Mouse (Mus musculus): ENCODE data around the gene Pdcd7. TPM values are rescaled to one million over a fixed set of nuclear protein-coding genes. Genes with fewer than 3 reads are reported as not detected.

Gene Pdcd7
- total and polyA plus RNA-seq, 2 experiments from 2014 or later: 11.0 to 16.4 TPM

GRCm38 (mm10) chr9:65386373-65387140 is 40.7 kb downstream of the Pdcd7 start:
- H3K4me1 ChIP-seq (ENCODE audit: insufficient read depth, low read length): no peaks in the 10 kb centered on the region
- no peak for ATAC-seq (ENCODE audit: low FRiP score)
- H3K27ac ChIP-seq (ENCODE audit: low read depth, low read length): no peak overlapping the region
- H3K9ac ChIP-seq (replicated peaks; ENCODE audit: low read length, poor library complexity, severe bottlenecking): no peak overlapping the region
- no peak overlapping the region for H3K4me3 ChIP-seq (ENCODE audit: low read depth, low read length)
- TF ChIP-seq CTCF (IDR thresholded peaks at IDR 0.05): peak; percentile 13; the same call in 1 of the 2 replicates
- WGBS: 42% methylated on average over 8 of the region's 8 CpGs
- H3K27me3 ChIP-seq (ENCODE audit: insufficient read depth, low read length): peaks cover 19% of the 10 kb centered on the region
- DNase-seq (ENCODE audit: low spot score): peak; percentile 32
- no peaks in the 10 kb centered on the region for H3K36me3 ChIP-seq (ENCODE audit: insufficient read depth, low read length)
- no peak overlapping the region for H3K4me2 ChIP-seq (ENCODE audit: low read depth, low read length, poor library complexity, severe bottlenecking)
- H3K9me3 ChIP-seq (ENCODE audit: low read length): no peaks in the 10 kb centered on the region

DNA sequence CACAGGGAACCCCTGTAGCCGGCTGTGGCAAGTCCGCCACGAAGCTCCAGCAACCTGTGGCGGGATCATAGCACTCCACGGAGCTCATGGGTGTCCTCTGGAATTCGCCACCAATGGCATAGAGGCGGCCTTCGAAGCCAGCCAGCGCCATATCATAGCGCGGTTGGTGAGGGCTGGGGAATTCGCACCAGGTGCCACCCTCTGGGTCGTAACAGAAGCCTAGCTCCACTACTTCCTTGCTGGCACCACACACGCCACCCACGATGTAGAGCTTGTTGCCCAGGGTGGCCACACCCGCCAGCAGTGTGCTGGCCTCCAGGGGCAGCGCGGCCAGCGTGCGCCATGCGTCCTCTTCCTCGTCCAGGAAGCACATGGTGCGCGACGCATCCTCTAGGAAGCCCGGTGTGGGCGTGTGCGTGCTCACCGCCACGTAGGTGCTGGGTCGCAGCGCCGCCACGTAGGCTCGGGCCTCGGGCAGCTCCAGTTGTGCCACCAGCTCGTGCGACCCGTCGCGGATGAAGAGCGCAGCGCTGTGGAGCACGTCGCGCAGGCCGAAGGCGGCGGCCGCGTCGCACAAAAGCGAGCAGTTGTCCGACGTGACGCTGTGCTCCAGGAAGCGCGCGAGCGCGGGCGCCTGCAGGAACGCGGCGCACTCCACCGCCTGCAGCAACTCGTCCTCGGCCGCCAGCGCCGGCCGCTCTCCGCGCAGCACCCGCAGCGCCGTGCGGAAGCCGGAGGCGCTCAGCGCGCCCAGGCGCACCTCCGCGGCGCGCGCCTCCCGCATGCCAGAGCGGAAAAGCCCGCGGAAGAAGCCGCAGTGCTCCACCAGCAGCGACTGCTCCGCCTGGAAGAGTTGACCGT is 45.1 kb downstream of the Pdcd7 start:
- Histone ChIP-seq H3K27ac (ENCODE audit: low read depth, low read length) (no peak overlapping the region), H3K4me3 (ENCODE audit: low read depth, low read length) (peak overlapping the region; percentile 39), H3K36me3 (ENCODE audit: insufficient read depth, low read length) (no peaks in the 10 kb centered on the region), H3K9ac (replicated peaks; ENCODE audit: low read length, poor library complexity, severe bottlenecking) (peak overlapping the region; percentile 44), H3K27me3 (ENCODE audit: insufficient read depth, low read length) (peaks cover 22% of the 10 kb centered on the region), H3K4me2 (ENCODE audit: low read depth, low read length, poor library complexity, severe bottlenecking) (peak overlapping the region; percentile 59), H3K9me3 (ENCODE audit: low read length) (no peaks in the 10 kb centered on the region), H3K4me1 (ENCODE audit: insufficient read depth, low read length) (no peaks in the 10 kb centered on the region)
- ATAC-seq (ENCODE audit: low FRiP score) (peak; percentile 47; the same call in 1 of the 2 replicates), DNase-seq (ENCODE audit: low spot score) (peak; percentile 17)
- TF ChIP-seq CTCF (IDR thresholded peaks at IDR 0.05): no peak
- 16% methylated on average over 90 of the region's 96 CpGs for WGBS

DNA sequence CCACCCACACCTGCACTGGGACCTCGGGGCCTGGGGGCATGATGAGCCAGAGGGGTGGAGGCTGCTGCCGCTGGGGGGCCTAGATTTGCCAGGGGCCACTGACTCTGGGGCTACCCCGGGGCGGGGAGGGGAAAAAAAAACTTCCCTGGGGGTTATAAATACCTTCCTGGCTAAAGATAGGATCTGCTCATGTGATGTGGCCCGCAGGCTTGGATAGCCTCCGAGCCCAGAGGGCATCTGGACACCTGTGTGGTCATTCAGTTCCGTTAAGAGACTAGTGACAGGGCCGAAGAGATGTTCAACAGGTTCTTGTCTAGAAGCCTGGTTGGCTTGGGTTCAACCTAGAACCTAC is 45.7 kb downstream of the Pdcd7 start, which contains the start of gene Kbtbd13:
TSS of gene Kbtbd13 (minus strand) at position 40 of the 352 bp plus-strand sequence.
- TF ChIP-seq CTCF (IDR thresholded peaks at IDR 0.05): no peak
- no peak within 1 kb of the TSS for H3K27ac ChIP-seq (ENCODE audit: low read depth, low read length)
- no peaks in the 10 kb centered on the region for H3K9me3 ChIP-seq (ENCODE audit: low read length)
- no peak for ATAC-seq (ENCODE audit: low FRiP score)
- DNase-seq (ENCODE audit: low spot score): no peak
- no peaks in the 10 kb centered on the region for H3K4me1 ChIP-seq (ENCODE audit: insufficient read depth, low read length)
- H3K4me2 ChIP-seq (ENCODE audit: low read depth, low read length, poor library complexity, severe bottlenecking): peak within 1 kb of the TSS; percentile 59
- H3K27me3 ChIP-seq (ENCODE audit: insufficient read depth, low read length): peaks cover 22% of the 10 kb centered on the region
- WGBS: 45% methylated on average over 8 of the region's 8 CpGs
- H3K4me3 ChIP-seq (ENCODE audit: low read depth, low read length): peak within 1 kb of the TSS; percentile 39
- peak within 1 kb of the TSS; percentile 44 for H3K9ac ChIP-seq (replicated peaks; ENCODE audit: low read length, poor library complexity, severe bottlenecking)
- H3K36me3 ChIP-seq (ENCODE audit: insufficient read depth, low read length): no peaks in the 10 kb centered on the region

- H3K9ac ChIP-seq (replicated peaks; ENCODE audit: low read length, poor library complexity, severe bottlenecking): no peak overlapping the region
- WGBS: 25% methylated on average over 6 of the region's 6 CpGs
These were observed 46.9 kb downstream of the Pdcd7 start for GRCm38 (mm10) chr9:65392638-65393364.

DNA sequence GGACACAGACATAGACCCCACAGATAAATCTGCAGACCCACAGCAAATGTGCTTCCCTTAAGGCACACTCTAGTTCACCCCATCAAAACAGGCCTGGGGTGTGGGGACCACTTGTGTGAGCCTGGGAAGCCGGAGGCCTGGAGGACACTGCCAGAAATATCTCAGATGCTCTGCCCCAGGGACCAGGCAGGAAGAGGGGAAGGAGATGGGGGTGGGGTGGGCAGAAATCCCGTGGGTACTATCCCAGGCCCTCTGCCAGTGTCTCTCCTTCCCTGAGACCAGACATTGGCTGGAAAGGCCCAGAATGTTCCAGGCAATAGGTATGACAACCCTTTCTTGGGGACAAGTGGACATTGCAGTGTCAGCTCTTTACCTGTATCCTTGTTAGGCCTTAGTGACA is 47.7 kb downstream of the Pdcd7 start:
- TF ChIP-seq CTCF (IDR thresholded peaks at IDR 0.05): no peak
- H3K4me2 ChIP-seq (ENCODE audit: low read depth, low read length, poor library complexity, severe bottlenecking): no peak overlapping the region
- no peaks in the 10 kb centered on the region for H3K4me1 ChIP-seq (ENCODE audit: insufficient read depth, low read length)
- no peak overlapping the region for H3K9ac ChIP-seq (replicated peaks; ENCODE audit: low read length, poor library complexity, severe bottlenecking)
- 45% methylated on average over 2 of the region's 2 CpGs for WGBS
- no peaks in the 10 kb centered on the region for H3K9me3 ChIP-seq (ENCODE audit: low read length)
- no peak overlapping the region for H3K27ac ChIP-seq (ENCODE audit: low read depth, low read length)
- DNase-seq (ENCODE audit: low spot score) (no peak), ATAC-seq (ENCODE audit: low FRiP score) (no peak)
- no peak overlapping the region for H3K4me3 ChIP-seq (ENCODE audit: low read depth, low read length)
- no peaks in the 10 kb centered on the region for H3K36me3 ChIP-seq (ENCODE audit: insufficient read depth, low read length)
- peaks cover 22% of the 10 kb centered on the region for H3K27me3 ChIP-seq (ENCODE audit: insufficient read depth, low read length)

More at GRCm38 (mm10) chr9:65392638-65393364, 46.9 kb downstream of the Pdcd7 start:
- peak; percentile 47 for DNase-seq (ENCODE audit: low spot score)
- no peak overlapping the region for H3K4me3 ChIP-seq (ENCODE audit: low read depth, low read length)
- H3K27me3 ChIP-seq (ENCODE audit: insufficient read depth, low read length): peaks cover 22% of the 10 kb centered on the region
- H3K27ac ChIP-seq (ENCODE audit: low read depth, low read length): no peak overlapping the region
- H3K36me3 ChIP-seq (ENCODE audit: insufficient read depth, low read length): no peaks in the 10 kb centered on the region
- no peaks in the 10 kb centered on the region for H3K9me3 ChIP-seq (ENCODE audit: low read length)
- H3K4me1 ChIP-seq (ENCODE audit: insufficient read depth, low read length): no peaks in the 10 kb centered on the region
- no peak overlapping the region for H3K4me2 ChIP-seq (ENCODE audit: low read depth, low read length, poor library complexity, severe bottlenecking)
- peak; percentile 75 for TF ChIP-seq CTCF (IDR thresholded peaks at IDR 0.05)
- no peak for ATAC-seq (ENCODE audit: low FRiP score)

Data from midbrain, postnatal 0 days (tissue).